Mouse (Mus musculus) heart, embryonic 16.5 days (tissue): ENCODE measurements around the gene Srgap1. TPM values are rescaled to one million over a fixed set of nuclear protein-coding genes. Genes with fewer than 3 reads are reported as not detected.

Source experiments
- ATAC-seq: fragments of 200-750 bp; cut with Nextera tagmentation; replicated peaks from 2 replicates; pipeline ENCODE4 v1.8.0; 2017; ENCODE audit warnings: moderate number of reproducible peaks; ENCODE audit not compliant: insufficient read depth, low FRiP score; ENCODE audit errors: extremely low read depth
- H3K27ac ChIP-seq: fragments of 300-500 bp; sonication (generic); 2 replicates; pipeline ENCODE4 v1.5.1; 2014; ENCODE audit warnings: mild to moderate bottlenecking, low read length, control low read depth, moderate library complexity
- H3K27me3 ChIP-seq: fragments of 300-500 bp; sonication (generic); 2 replicates; pipeline ENCODE4 v1.6.1; 2014; ENCODE audit warnings: low read length, mixed read lengths; ENCODE audit not compliant: control insufficient read depth, insufficient read depth
- H3K36me3 ChIP-seq: fragments of 300-500 bp; sonication (generic); 2 replicates; pipeline ENCODE4 v1.6.1; 2014; ENCODE audit not compliant: control insufficient read depth, insufficient read depth
- H3K4me1 ChIP-seq: fragments of 300-500 bp; sonication (generic); 2 replicates; pipeline ENCODE4 v1.6.1; 2014; ENCODE audit warnings: low read length, mixed read lengths; ENCODE audit not compliant: control insufficient read depth, insufficient read depth
- H3K4me2 ChIP-seq: fragments of 300-500 bp; sonication (generic); 2 replicates; pipeline ENCODE4 v1.6.1; 2014; ENCODE audit warnings: low read depth, mild to moderate bottlenecking, control low read depth, low read length
- H3K4me3 ChIP-seq: fragments of 300-500 bp; sonication (generic); 2 replicates; pipeline ENCODE4 v1.5.1; 2014; ENCODE audit warnings: mild to moderate bottlenecking, control low read depth, low read length
- H3K9ac ChIP-seq: fragments of 300-500 bp; sonication (generic); 2 replicates; pipeline ENCODE4 v1.6.1; 2014; ENCODE audit warnings: low read length, control low read depth
- H3K9me3 ChIP-seq: fragments of 300-500 bp; sonication (generic); replicated peaks from 2 replicates; pipeline ENCODE4 v1.6.1; 2016; ENCODE audit warnings: low read length; ENCODE audit not compliant: control insufficient read depth
- WGBS: fragments of 180-500 bp; shearing (Covaris S2); extraction: QIAGEN DNeasy Blood & Tissue Kit; methylation state at CpG from one replicate; pipeline ENCODE4 v1.1.7; 2014; 5-methylcytosine and 5-hydroxymethylcytosine counted together
- polyA plus RNA-seq: library from polyadenylated mRNA; unstranded; fragments of >200 nt; fragmentation: Nextera tagmentation; extraction: Ambion mirVana; gene quantifications from 2 replicates; pipeline ENCODE4 v1.2.1, GENCODE M21; 2015

The Srgap1 gene
- polyA plus RNA-seq, 1 experiment from 2014 or later = 7.1 TPM

- Histone ChIP-seq H3K9ac (peak overlapping the region; percentile 87), H3K36me3 (no peaks in the 10 kb centered on the region), H3K27ac (peak overlapping the region; percentile 77), H3K9me3 (no peaks in the 10 kb centered on the region), H3K4me2 (peak overlapping the region; percentile 77), H3K4me3 (peak overlapping the region; percentile 80), H3K4me1 (no peaks in the 10 kb centered on the region), H3K27me3 (peaks cover 7% of the 10 kb centered on the region)
- peak; percentile 75 for ATAC-seq
- WGBS = 12% methylated on average over 37 of the region's 44 CpGs
Observed at GRCm38 (mm10) chr10:122047727-122048365, 731 bp upstream of the Srgap1 start.

GRCm38 (mm10) chr10:122046511-122046903, 608 bp downstream of the Srgap1 start:
- WGBS = 4% methylated on average over 13 of the region's 13 CpGs
- Histone ChIP-seq H3K4me3 (peak overlapping the region; percentile 80), H3K36me3 (no peaks in the 10 kb centered on the region), H3K9ac (peak overlapping the region; percentile 87), H3K4me2 (peak overlapping the region; percentile 77), H3K27ac (peak overlapping the region; percentile 77), H3K4me1 (no peaks in the 10 kb centered on the region), H3K9me3 (no peaks in the 10 kb centered on the region), H3K27me3 (peaks cover 7% of the 10 kb centered on the region)
- ATAC-seq = no peak

GRCm38 (mm10) chr10:122045946-122046345, 1.2 kb downstream of the Srgap1 start:
- no peaks in the 10 kb centered on the region for H3K36me3 ChIP-seq
- peak overlapping the region; percentile 80 for H3K4me3 ChIP-seq
- peak overlapping the region; percentile 87 for H3K9ac ChIP-seq
- H3K4me1 ChIP-seq = no peaks in the 10 kb centered on the region
- no peak overlapping the region for H3K27ac ChIP-seq
- 35% methylated on average over 9 of the region's 9 CpGs for WGBS
- no peaks in the 10 kb centered on the region for H3K9me3 ChIP-seq
- H3K4me2 ChIP-seq = peak overlapping the region; percentile 77
- ATAC-seq = no peak
- H3K27me3 ChIP-seq = peaks cover 7% of the 10 kb centered on the region

GRCm38 (mm10) chr10:122044926-122045325, 2.2 kb downstream of the Srgap1 start:
- whole genome bisulfite sequencing = 83% methylated on average over 4 of the region's 4 CpGs
- Histone ChIP-seq H3K9me3 (peaks cover 4% of the 10 kb centered on the region), H3K27ac (no peak overlapping the region), H3K36me3 (no peaks in the 10 kb centered on the region), H3K4me1 (no peaks in the 10 kb centered on the region), H3K27me3 (peaks cover 7% of the 10 kb centered on the region), H3K9ac (no peak overlapping the region), H3K4me3 (no peak overlapping the region), H3K4me2 (no peak overlapping the region)
- no peak for ATAC-seq

GRCm38 (mm10) chr10:122040372-122040771, 6.7 kb downstream of the Srgap1 start:
- Histone ChIP-seq H3K4me1 (no peaks in the 10 kb centered on the region), H3K4me2 (no peak overlapping the region)
- 54% methylated on average over 4 of the region's 4 CpGs for WGBS

GRCm38 (mm10) chr10:122039566-122039965, 7.5 kb downstream of the Srgap1 start:
- Histone ChIP-seq H3K4me1 (no peaks in the 10 kb centered on the region), H3K36me3 (0 out of 2 replicates have a peak, but pooled peaks cover 3% of the 10 kb centered on the region), H3K9ac (no peak overlapping the region), H3K9me3 (peaks cover 4% of the 10 kb centered on the region), H3K27ac (no peak overlapping the region), H3K4me3 (no peak overlapping the region), H3K4me2 (no peak overlapping the region), H3K27me3 (peaks cover 3% of the 10 kb centered on the region; the same call in 1 of the 2 replicates)
- 92% methylated on average over 4 of the region's 4 CpGs for WGBS
- ATAC-seq = no peak

More at GRCm38 (mm10) chr10:122040372-122040771, 6.7 kb downstream of the Srgap1 start:
- Histone ChIP-seq H3K27me3 (no peaks in the 10 kb centered on the region; the same call in 1 of the 2 replicates), H3K4me3 (no peak overlapping the region), H3K9ac (no peak overlapping the region), H3K27ac (no peak overlapping the region), H3K9me3 (peaks cover 4% of the 10 kb centered on the region), H3K36me3 (0 out of 2 replicates have a peak, but pooled peaks cover 3% of the 10 kb centered on the region)
- no peak for ATAC-seq

- 57% methylated on average over 3 of the region's 3 CpGs for WGBS
- peaks cover 4% of the 10 kb centered on the region for H3K9me3 ChIP-seq
- no peak overlapping the region for H3K4me3 ChIP-seq
- no peak overlapping the region for H3K9ac ChIP-seq
- H3K36me3 ChIP-seq = 0 out of 2 replicates have a peak, but pooled peaks cover 3% of the 10 kb centered on the region
- no peak overlapping the region for H3K27ac ChIP-seq
- H3K4me2 ChIP-seq = no peak overlapping the region
- H3K4me1 ChIP-seq = no peaks in the 10 kb centered on the region
- no peak for ATAC-seq
- H3K27me3 ChIP-seq = peaks cover 4% of the 10 kb centered on the region
Observed at GRCm38 (mm10) chr10:122038554-122038953, 8.6 kb downstream of the Srgap1 start.

- H3K4me3 ChIP-seq = no peak overlapping the region
Observed at GRCm38 (mm10) chr10:122033271-122033670, 13.8 kb downstream of the Srgap1 start.

GRCm38 (mm10) chr10:122030420-122030819, 16.7 kb downstream of the Srgap1 start:
- Histone ChIP-seq H3K9me3 (no peaks in the 10 kb centered on the region), H3K27me3 (peaks cover 21% of the 10 kb centered on the region), H3K9ac (no peak overlapping the region), H3K4me2 (no peak overlapping the region), H3K4me3 (no peak overlapping the region), H3K4me1 (peaks cover 16% of the 10 kb centered on the region), H3K36me3 (no peaks in the 10 kb centered on the region), H3K27ac (no peak overlapping the region)
- no peak for ATAC-seq
- WGBS = 67% methylated on average over 5 of the region's 5 CpGs

More at GRCm38 (mm10) chr10:122033271-122033670, 13.8 kb downstream of the Srgap1 start:
- 79% methylated on average over 5 of the region's 5 CpGs for WGBS
- H3K27ac ChIP-seq = no peak overlapping the region
- H3K9ac ChIP-seq = no peak overlapping the region
- H3K36me3 ChIP-seq = 0 out of 2 replicates have a peak, but pooled peaks cover 3% of the 10 kb centered on the region
- H3K4me1 ChIP-seq = peaks cover 9% of the 10 kb centered on the region; the same call in 1 of the 2 replicates
- no peak for ATAC-seq
- H3K4me2 ChIP-seq = no peak overlapping the region
- H3K9me3 ChIP-seq = no peaks in the 10 kb centered on the region
- peaks cover 12% of the 10 kb centered on the region; the same call in 1 of the 2 replicates for H3K27me3 ChIP-seq
